Mouse (Mus musculus) MEL (cell line): ENCODE measurements around the gene Lrrc47. TPM values are rescaled to one million over a fixed set of nuclear protein-coding genes. Genes with fewer than 3 reads are reported as not detected.

Experiments used
- DNase-seq: peaks from one replicate; pipeline ENCODE4 v3.0.0; 2011; ENCODE audit warnings: low read depth, low spot score
- H3K27ac ChIP-seq: 2 replicates; pipeline ENCODE4 v1.5.1; 2012; ENCODE audit warnings: low read depth, mild to moderate bottlenecking, control low read depth, low read length, moderate library complexity; ENCODE audit not compliant: control insufficient read depth
- H3K27me3 ChIP-seq, 2 experiments: fragments of 150-350 bp in 1 of 2; sonication (generic) in 1 of 2; 2 replicates each; pipeline ENCODE4 v1.6.1; 2012; ENCODE audit warnings: low read length in 2 of 2, mild to moderate bottlenecking in 2 of 2, improper control_type of control experiment in 1 of 2, moderate library complexity in 1 of 2; ENCODE audit not compliant: insufficient read depth in 2 of 2, control insufficient read depth in 1 of 2
- H3K36me3 ChIP-seq, 2 experiments: 2 replicates each; pipeline ENCODE4 v1.6.1; 2012 to 2014; ENCODE audit warnings: low read length in 2 of 2, improper control_type of control experiment in 1 of 2, inconsistent platforms in 1 of 2, mild to moderate bottlenecking in 1 of 2; ENCODE audit not compliant: insufficient read depth in 2 of 2, control insufficient read depth in 1 of 2
- H3K4me1 ChIP-seq, 2 experiments: fragments of 150-350 bp in 1 of 2; sonication (generic) in 1 of 2; 2 replicates each; pipeline ENCODE4 v1.6.1; 2012; ENCODE audit warnings: low read length in 2 of 2, improper control_type of control experiment in 1 of 2, mild to moderate bottlenecking in 1 of 2; ENCODE audit not compliant: insufficient read depth in 2 of 2, control insufficient read depth in 1 of 2
- H3K4me3 ChIP-seq, 2 experiments: fragments of 150-350 bp in 1 of 2; sonication (generic) in 1 of 2; 2 replicates each; pipeline ENCODE4 v1.5.1; 2012; ENCODE audit warnings: low read depth in 2 of 2, low read length in 2 of 2, mild to moderate bottlenecking in 2 of 2, moderate library complexity in 2 of 2, control low read depth in 1 of 2, improper control_type of control experiment in 1 of 2; ENCODE audit not compliant: control insufficient read depth in 1 of 2, insufficient read depth in 1 of 2
- H3K79me2 ChIP-seq: 2 replicates; pipeline ENCODE4 v1.6.1; 2012; ENCODE audit warnings: mild to moderate bottlenecking, low read length, moderate library complexity; ENCODE audit not compliant: control insufficient read depth, poor library complexity, insufficient read depth
- H3K9ac ChIP-seq: 2 replicates; pipeline ENCODE4 v1.6.1; 2012; ENCODE audit warnings: low read depth, mild to moderate bottlenecking, control low read depth, low read length, moderate library complexity; ENCODE audit not compliant: control insufficient read depth, poor library complexity, severe bottlenecking
- H3K9me3 ChIP-seq: fragments of 150-350 bp; sonication (generic); replicated peaks from 2 replicates; pipeline ENCODE4 v1.6.1; 2012; ENCODE audit warnings: mild to moderate bottlenecking, low read length, improper control_type of control experiment, moderate library complexity; ENCODE audit not compliant: insufficient read depth
- BHLHE40 ChIP-seq: IDR thresholded peaks from 2 replicates; pipeline ENCODE4 v1.6.1; 2012; ENCODE audit warnings: low read depth, mild to moderate bottlenecking, inconsistent platforms, low read length, improper control_type of control experiment, borderline replicate concordance
- CHD1 ChIP-seq: IDR thresholded peaks from 2 replicates; pipeline ENCODE4 v1.6.1; 2012; ENCODE audit warnings: low read depth, mild to moderate bottlenecking, inconsistent platforms, low read length, improper control_type of control experiment
- CTCF ChIP-seq, 3 experiments: IDR thresholded peaks in 2 of 3; conservative IDR thresholded peaks in 1 of 3; 2 replicates each; pipeline ENCODE4 v1.5.1; 2011 to 2012; ENCODE audit warnings: low read length in 3 of 3, low read depth in 2 of 3, mild to moderate bottlenecking in 2 of 3, improper control_type of control experiment in 1 of 3, inconsistent platforms in 1 of 3, mixed read lengths in 1 of 3, moderate library complexity in 1 of 3; ENCODE audit not compliant: control insufficient read depth in 1 of 3, insufficient read depth in 1 of 3, poor library complexity in 1 of 3, severe bottlenecking in 1 of 3
- E2F4 ChIP-seq: IDR thresholded peaks from 2 replicates; pipeline ENCODE4 v1.6.1; 2011; ENCODE audit warnings: low read depth, low read length, improper control_type of control experiment, borderline replicate concordance
- ELF1 ChIP-seq: IDR thresholded peaks from 2 replicates; pipeline ENCODE4 v1.6.1; 2014; ENCODE audit warnings: low read depth, mild to moderate bottlenecking, inconsistent platforms, low read length, improper control_type of control experiment, moderate library complexity
- EP300 ChIP-seq, 2 experiments: IDR thresholded peaks; 2 replicates each; pipeline ENCODE4 v1.6.1; 2011; ENCODE audit warnings: improper control_type of control experiment in 2 of 2, low read length in 2 of 2, low read depth in 1 of 2, mild to moderate bottlenecking in 1 of 2
- ETS1 ChIP-seq: IDR thresholded peaks from 2 replicates; pipeline ENCODE4 v1.6.1; 2012; ENCODE audit warnings: low read depth, mild to moderate bottlenecking, inconsistent platforms, low read length, improper control_type of control experiment, moderate library complexity
- HCFC1 ChIP-seq: IDR thresholded peaks from 2 replicates; pipeline ENCODE4 v1.6.1; 2012; ENCODE audit warnings: low read depth, mild to moderate bottlenecking, inconsistent platforms, low read length, improper control_type of control experiment, moderate library complexity
- JUND ChIP-seq: IDR thresholded peaks from 2 replicates; pipeline ENCODE4 v1.6.1; 2011; ENCODE audit warnings: low read depth, mild to moderate bottlenecking, improper control_type of control experiment, low read length
- KAT2A ChIP-seq: conservative IDR thresholded peaks from 2 replicates; pipeline ENCODE4 v1.6.1; 2012; ENCODE audit warnings: low read depth, low read length, improper control_type of control experiment, inconsistent platforms
- MAX ChIP-seq: IDR thresholded peaks from 2 replicates; pipeline ENCODE4 v1.6.1; 2011; ENCODE audit warnings: low read length, improper control_type of control experiment
- MAZ ChIP-seq: IDR thresholded peaks from 2 replicates; pipeline ENCODE4 v1.6.1; 2012; ENCODE audit warnings: low read depth, mild to moderate bottlenecking, inconsistent platforms, low read length, improper control_type of control experiment
- MEF2A ChIP-seq: IDR thresholded peaks from 2 replicates; pipeline ENCODE4 v1.6.1; 2014; ENCODE audit warnings: low read depth, mild to moderate bottlenecking, inconsistent platforms, low read length, improper control_type of control experiment; ENCODE audit not compliant: poor library complexity, insufficient replicate concordance, severe bottlenecking; ENCODE audit errors: extremely low read depth
- MXI1 ChIP-seq: IDR thresholded peaks from 2 replicates; pipeline ENCODE4 v1.6.1; 2011; ENCODE audit warnings: mild to moderate bottlenecking, low read depth, low read length, improper control_type of control experiment
- MYB ChIP-seq: IDR thresholded peaks from 2 replicates; pipeline ENCODE4 v1.6.1; 2011; ENCODE audit warnings: mild to moderate bottlenecking, low read depth, low read length, improper control_type of control experiment
- MYC ChIP-seq: IDR thresholded peaks from 2 replicates; pipeline ENCODE4 v1.6.1; 2011; ENCODE audit warnings: low read depth, mild to moderate bottlenecking, low read length, improper control_type of control experiment, moderate library complexity
- NRF1 ChIP-seq: IDR thresholded peaks from 2 replicates; pipeline ENCODE4 v1.6.1; 2014; ENCODE audit warnings: low read depth, mild to moderate bottlenecking, inconsistent platforms, low read length, improper control_type of control experiment, moderate library complexity; ENCODE audit not compliant: poor library complexity, insufficient read depth, severe bottlenecking
- POLR2A ChIP-seq, 2 experiments: IDR thresholded peaks; 2 replicates each; pipeline ENCODE4 v1.6.1; 2011 to 2012; ENCODE audit warnings: low read length in 2 of 2, mild to moderate bottlenecking in 2 of 2, control low read depth in 1 of 2, improper control_type of control experiment in 1 of 2, low read depth in 1 of 2, moderate library complexity in 1 of 2; ENCODE audit not compliant: control insufficient read depth in 1 of 2, insufficient read depth in 1 of 2, poor library complexity in 1 of 2
- POLR2AphosphoS2 ChIP-seq: IDR thresholded peaks from 2 replicates; pipeline ENCODE4 v1.6.1; 2011; ENCODE audit warnings: low read length, improper control_type of control experiment
- POLR2AphosphoS5 ChIP-seq: IDR thresholded peaks from 2 replicates; pipeline ENCODE4 v1.6.1; 2012; ENCODE audit warnings: low read depth, borderline replicate concordance, mild to moderate bottlenecking, inconsistent platforms, low read length, moderate library complexity, mixed read lengths
- SIN3A ChIP-seq: IDR thresholded peaks from 2 replicates; pipeline ENCODE4 v1.6.1; 2012; ENCODE audit warnings: low read length, improper control_type of control experiment, inconsistent platforms
- USF1 ChIP-seq: IDR thresholded peaks from 2 replicates; pipeline ENCODE4 v1.6.1; 2014; ENCODE audit warnings: low read depth, mild to moderate bottlenecking, inconsistent platforms, low read length, improper control_type of control experiment, moderate library complexity
- ZNF384 ChIP-seq: IDR thresholded peaks from 2 replicates; pipeline ENCODE4 v1.6.1; 2012; ENCODE audit warnings: low read depth, mild to moderate bottlenecking, inconsistent platforms, low read length, improper control_type of control experiment
- polyA plus RNA-seq, 2 experiments: library from polyadenylated mRNA; stranded (reverse) in 1 of 2; unstranded in 1 of 2; fragments of >175 nt in 1 of 2; fragments of >200 nt in 1 of 2; gene quantifications; 2 replicates each; pipeline versions ENCODE4 v1.2.1 to v1.2.4; 2012; ENCODE audit warnings: low replicate concordance in 2 of 2, low read depth in 1 of 2; ENCODE audit not compliant: insufficient read length in 2 of 2, insufficient read depth in 1 of 2, missing spikeins in 1 of 2
- total RNA-seq: library from RNA; depleted of rRNA; stranded (reverse); fragments of 300-350 nt; gene quantifications from 2 replicates; pipeline ENCODE4 v1.2.3, GENCODE M21; 2012

Lrrc47 gene
- total and polyA plus RNA-seq, 3 experiments, result 54.3 to 117 TPM; not detected in 1

DNA sequence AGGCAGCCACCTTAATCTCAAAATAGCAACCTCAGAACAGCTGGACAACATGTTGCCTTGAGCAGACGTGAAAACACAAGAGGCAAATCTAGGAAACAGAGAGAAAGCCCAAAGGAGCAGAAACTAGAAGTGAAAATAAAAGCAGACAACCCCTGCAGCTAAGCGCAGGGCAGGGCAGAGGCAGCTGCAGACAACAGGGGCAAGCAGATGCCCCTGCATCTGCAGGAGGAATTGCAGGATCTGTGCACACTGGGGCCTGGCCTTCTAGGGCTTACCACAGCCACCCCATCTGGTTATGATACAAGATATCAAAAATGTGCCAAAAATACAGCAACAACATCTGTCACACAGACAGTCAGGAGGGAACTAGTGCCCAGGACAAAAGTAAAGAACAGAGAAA is 44.0 kb upstream of the Lrrc47 start:
- TF ChIP-seq MAX (no peak), MAZ (no peak)
- DNase-seq, result no peak
- Histone ChIP-seq H3K79me2 (no peaks in the 10 kb centered on the region), H3K9me3 (no peaks in the 10 kb centered on the region), H3K36me3 (no peaks in the 10 kb centered on the region; a peak in 1 of 4 replicates), H3K27ac (no peak overlapping the region), H3K27me3 (no peaks in the 10 kb centered on the region), H3K4me1 (no peaks in the 10 kb centered on the region), H3K4me3 (no peak overlapping the region), H3K9ac (no peak overlapping the region)

- H3K4me3 ChIP-seq, result no peak overlapping the region
- TF ChIP-seq MAX, result no peak
- no peak for TF ChIP-seq ZNF384
- TF ChIP-seq, all 39 proteins: peak for 0
Measured at GRCm38 (mm10) chr4:153968063-153968462, 43.5 kb upstream of the Lrrc47 start.

GRCm38 (mm10) chr4:153974431-153975291 is 36.9 kb upstream of the Lrrc47 start, which contains the start of the genes Dffb and Cep104:
Gene Dffb, minus strand, starts transcription at chr4:153975126.
Gene Cep104, plus strand, starts transcription at chr4:153975194.
- Histone ChIP-seq H3K27me3 (no peaks in the 10 kb centered on the region), H3K27ac (0 out of 2 replicates have a peak within 1 kb of the TSS, but pooled peaks have one; percentile 40), H3K36me3 (peaks cover 0 to 10% of the 10 kb centered on the region in 2 experiments; a peak in 2 of 4 replicates), H3K79me2 (peaks cover 34% of the 10 kb centered on the region), H3K9ac (peak within 1 kb of the TSS; percentile 93), H3K4me1 (peaks cover 4 to 7% of the 10 kb centered on the region in 2 experiments; a peak in 3 of 4 replicates), H3K4me3 (peak within 1 kb of the TSS; percentile 81 to 98), H3K9me3 (no peaks in the 10 kb centered on the region)
- peak; percentile 95 for DNase-seq
- peak; percentile 94 for TF ChIP-seq NRF1
- TF ChIP-seq CHD1, result no peak
- peak in 1 of 2 experiments; percentile 42; a peak in 2 of 4 replicates for TF ChIP-seq EP300 (IDR thresholded peaks at IDR 0.05; ENCODE audit: low read depth in 1 of 2, low read length in 2 of 2)
- TF ChIP-seq POLR2AphosphoS5, result no peak
- TF ChIP-seq POLR2AphosphoS2, result peak; percentile 62
- peak; percentile 57; the same call in 1 of the 2 replicates for TF ChIP-seq ETS1
- peak; percentile 75; the same call in 1 of the 2 replicates for TF ChIP-seq JUND
- peak; percentile 97 for TF ChIP-seq SIN3A
- peak; percentile 90 for TF ChIP-seq MYC
- TF ChIP-seq KAT2A, result peak; percentile 88
- TF ChIP-seq ELF1, result peak; percentile 81
- 0 out of 2 replicates have a peak, but pooled peaks have one; percentile 46 for TF ChIP-seq USF1
- peak; percentile 96 for TF ChIP-seq HCFC1
- peak; percentile 14 to 68; a peak in 3 of 4 replicates for TF ChIP-seq POLR2A (IDR thresholded peaks at IDR 0.05; ENCODE audit: control insufficient read depth in 1 of 2, insufficient read depth in 1 of 2, low read depth in 1 of 2, low read length in 2 of 2, poor library complexity in 1 of 2)
- no peak for TF ChIP-seq BHLHE40
- 0 out of 2 replicates have a peak, but pooled peaks have one; percentile 25 for TF ChIP-seq MEF2A
- TF ChIP-seq MAZ, result peak; percentile 79; the same call in 1 of the 2 replicates
- TF ChIP-seq MAX, result peak; percentile 93
- TF ChIP-seq MXI1, result peak; percentile 96
- no peak for TF ChIP-seq E2F4
- no peak for TF ChIP-seq MYB
- TF ChIP-seq CTCF (IDR thresholded peaks at IDR 0.05 in 2 of 3, conservative IDR thresholded peaks at IDR 0.05 in 1 of 3; ENCODE audit: control insufficient read depth in 1 of 3, insufficient read depth in 1 of 3, low read depth in 2 of 3, low read length in 3 of 3, poor library complexity in 1 of 3, severe bottlenecking in 1 of 3), result no peak

More at GRCm38 (mm10) chr4:153968063-153968462, 43.5 kb upstream of the Lrrc47 start:
- Histone ChIP-seq H3K9ac (no peak overlapping the region), H3K27ac (no peak overlapping the region), H3K79me2 (no peaks in the 10 kb centered on the region), H3K27me3 (no peaks in the 10 kb centered on the region), H3K4me1 (no peaks in the 10 kb centered on the region), H3K36me3 (no peaks in the 10 kb centered on the region; a peak in 1 of 4 replicates), H3K9me3 (no peaks in the 10 kb centered on the region)
- no peak for DNase-seq
